In the genomic region with DNA sequence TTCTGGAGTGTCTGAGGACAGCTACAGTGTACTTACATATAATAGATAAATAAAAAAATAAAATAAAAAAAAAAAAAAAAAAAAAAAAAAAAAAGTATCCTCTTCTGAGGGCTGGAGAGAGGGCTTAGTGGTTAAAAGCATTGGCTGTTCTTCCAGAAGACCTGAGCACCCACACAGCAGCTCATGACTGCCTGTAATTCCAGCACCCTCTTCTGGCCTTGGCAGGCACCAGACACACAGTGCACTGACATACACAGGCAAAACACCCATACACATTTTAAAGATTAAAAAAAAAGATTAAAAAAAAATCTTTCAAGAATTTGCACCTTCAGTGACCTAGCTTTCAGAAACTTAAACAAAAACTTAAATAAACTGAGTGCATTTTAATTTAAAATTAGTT, we compare ENCODE assay signal across 24 mouse cellular contexts. TPM values are rescaled to one million over a fixed set of nuclear protein-coding genes. Genes with fewer than 3 reads are reported as not detected.
A peak's percentile ranks its signal among the peaks of the same experiment; 100 is the strongest.
DNase-seq lines count a peak whose midpoint lies in the region; ATAC-seq and TF ChIP-seq lines count a peak whose summit lies in the region.
"Had no signal": no experiment of that assay in that cellular context is flagged by ENCODE, and none has a peak within 500 bp of the region (broad histone marks: within the 10 kb centered on the region; RNA-seq: fewer than 3 reads in every experiment).

No protein-coding gene starts in this region.

- no peak for DNase-seq in forebrain, postnatal 0 days
- no peak for DNase-seq in layer of hippocampus, adult 2 months (ENCODE audit: low spot score in 2 of 2)
- DNase-seq in layer of hippocampus, adult 8-10 months (ENCODE audit: low spot score in 2 of 2) = no peak
- no peak for DNase-seq in liver, embryonic 14.5 days (ENCODE audit: low read depth in 3 of 3, low spot score in 3 of 3)
- no peak for DNase-seq in adrenal gland, postnatal 25 days
- DNase-seq: adrenal gland, adult 8-10 months; cerebellum, postnatal 36 days; kidney, adult 8-10 months; kidney, postnatal 4 days; right cerebral cortex, postnatal 25 days; thymus, adult 2 months had no signal

- H3K27me3 ChIP-seq in forebrain, postnatal 0 days (ENCODE audit: insufficient read depth, low read length) = no peaks in the 10 kb centered on the region
- no peaks in the 10 kb centered on the region for H3K27me3 ChIP-seq in forebrain, embryonic 15.5 days
- no peaks in the 10 kb centered on the region for H3K27me3 ChIP-seq in ES-Bruce4 (ENCODE audit: control insufficient read depth, insufficient read depth, low read length, poor library complexity, severe bottlenecking)
- no peaks in the 10 kb centered on the region for H3K27me3 ChIP-seq in liver, embryonic 14.5 days (ENCODE audit: control insufficient read depth, insufficient read depth, low read length)
- H3K27me3 ChIP-seq: forebrain, embryonic 12.5 days; heart, embryonic 12.5 days; hindbrain, embryonic 13.5 days; midbrain, embryonic 15.5 days; neural tube, embryonic 15.5 days had no signal

- no peak for TF ChIP-seq EP300 in ES-Bruce4 (IDR thresholded peaks at IDR 0.05; ENCODE audit: insufficient read depth, low read depth, low read length)
- TF ChIP-seq EP300 in liver, embryonic 14.5 days (IDR thresholded peaks at IDR 0.05; ENCODE audit: low read depth) = no peak

- peak; percentile 48 for TF ChIP-seq CTCF in forebrain, postnatal 0 days (IDR thresholded peaks at IDR 0.05; ENCODE audit: low read depth)
- TF ChIP-seq CTCF in layer of hippocampus, adult 2 months (conservative IDR thresholded peaks at IDR 0.05) = peak; percentile 51
- TF ChIP-seq CTCF in ES-Bruce4 (IDR thresholded peaks at IDR 0.05; ENCODE audit: low read depth, low read length) = peak; percentile 17
- peak; percentile 60 for TF ChIP-seq CTCF in liver, embryonic 14.5 days (IDR thresholded peaks at IDR 0.05; ENCODE audit: low read depth)

- no peaks in the 10 kb centered on the region for H3K36me3 ChIP-seq in forebrain, postnatal 0 days (ENCODE audit: insufficient read depth)
- H3K36me3 ChIP-seq in forebrain, embryonic 15.5 days = no peaks in the 10 kb centered on the region
- no peaks in the 10 kb centered on the region for H3K36me3 ChIP-seq in ES-Bruce4 (ENCODE audit: control insufficient read depth, insufficient read depth, low read length, poor library complexity, severe bottlenecking)
- H3K36me3 ChIP-seq in liver, embryonic 14.5 days (replicated peaks; ENCODE audit: control insufficient read depth, insufficient read depth, low read depth) = no peaks in the 10 kb centered on the region
- H3K36me3 ChIP-seq: forebrain, embryonic 12.5 days; heart, embryonic 12.5 days; hindbrain, embryonic 13.5 days; liver, embryonic 15.5 days; midbrain, embryonic 15.5 days; neural tube, embryonic 15.5 days had no signal

- H3K4me2 ChIP-seq in forebrain, postnatal 0 days (ENCODE audit: low read depth) = no peak overlapping the region
- no peak overlapping the region for H3K4me2 ChIP-seq in forebrain, embryonic 15.5 days (replicated peaks)
- H3K4me2 ChIP-seq in liver, embryonic 14.5 days (ENCODE audit: low read depth) = no peak overlapping the region
- H3K4me2 ChIP-seq: forebrain, embryonic 12.5 days; heart, embryonic 12.5 days; hindbrain, embryonic 13.5 days; liver, embryonic 15.5 days; midbrain, embryonic 15.5 days; neural tube, embryonic 15.5 days had no signal

- no peak for ATAC-seq in forebrain, postnatal 0 days
- no peak for ATAC-seq in forebrain, embryonic 15.5 days (replicated peaks)
- peak; percentile 55; the same call in 1 of the 2 replicates for ATAC-seq in liver, embryonic 14.5 days (ENCODE audit: insufficient read depth)
- ATAC-seq in frontal cortex, adult (ENCODE audit: low TSS enrichment) = no peak
- ATAC-seq: lung, postnatal 0 days; midbrain, embryonic 15.5 days had no signal

- H3K9me3 ChIP-seq in forebrain, postnatal 0 days (ENCODE audit: low read length) = no peaks in the 10 kb centered on the region
- H3K9me3 ChIP-seq in forebrain, embryonic 15.5 days = no peaks in the 10 kb centered on the region
- no peaks in the 10 kb centered on the region for H3K9me3 ChIP-seq in ES-Bruce4 (replicated peaks; ENCODE audit: control insufficient read depth, insufficient read depth, low read length, poor library complexity, severe bottlenecking)
- no peaks in the 10 kb centered on the region for H3K9me3 ChIP-seq in liver, embryonic 14.5 days (ENCODE audit: control insufficient read depth, low read length)
- H3K9me3 ChIP-seq: forebrain, embryonic 12.5 days; heart, embryonic 12.5 days; hindbrain, embryonic 13.5 days; liver, embryonic 15.5 days; midbrain, embryonic 15.5 days; neural tube, embryonic 15.5 days had no signal

- no peaks in the 10 kb centered on the region for H3K4me1 ChIP-seq in forebrain, postnatal 0 days (ENCODE audit: insufficient read depth)
- no peaks in the 10 kb centered on the region for H3K4me1 ChIP-seq in forebrain, embryonic 15.5 days
- no peaks in the 10 kb centered on the region for H3K4me1 ChIP-seq in ES-Bruce4 (ENCODE audit: control insufficient read depth, insufficient read depth, low read length)
- peaks cover 16 to 17% of the 10 kb centered on the region in 2 experiments for H3K4me1 ChIP-seq in liver, embryonic 14.5 days (replicated peaks; ENCODE audit: control insufficient read depth in 2 of 2, insufficient read depth in 2 of 2, low read length in 1 of 2)
- H3K4me1 ChIP-seq: forebrain, embryonic 12.5 days; heart, embryonic 12.5 days; hindbrain, embryonic 13.5 days; midbrain, embryonic 15.5 days; neural tube, embryonic 15.5 days had no signal

- no peak for TF ChIP-seq POLR2A in ES-Bruce4 (IDR thresholded peaks at IDR 0.05; ENCODE audit: insufficient read depth, low read length)

- H3K4me3 ChIP-seq in forebrain, postnatal 0 days (ENCODE audit: low read depth, low read length) = no peak overlapping the region
- H3K4me3 ChIP-seq in forebrain, embryonic 15.5 days = no peak overlapping the region
- no peak overlapping the region for H3K4me3 ChIP-seq in layer of hippocampus, adult 2 months
- H3K4me3 ChIP-seq in ES-Bruce4 (ENCODE audit: low read depth, low read length) = no peak overlapping the region
- H3K4me3 ChIP-seq in liver, embryonic 14.5 days (ENCODE audit: insufficient read depth in 1 of 2, low read depth in 2 of 2, low read length in 2 of 2) = no peak overlapping the region
- H3K4me3 ChIP-seq: forebrain, embryonic 12.5 days; heart, embryonic 12.5 days; hindbrain, embryonic 13.5 days; liver, embryonic 15.5 days; midbrain, embryonic 15.5 days; neural tube, embryonic 15.5 days had no signal

- no peak overlapping the region for H3K9ac ChIP-seq in forebrain, postnatal 0 days
- H3K9ac ChIP-seq in forebrain, embryonic 15.5 days (replicated peaks) = no peak overlapping the region
- no peak overlapping the region for H3K9ac ChIP-seq in ES-Bruce4 (ENCODE audit: low read depth, poor library complexity, severe bottlenecking)
- H3K9ac ChIP-seq in liver, embryonic 14.5 days (replicated peaks) = no peak overlapping the region
- H3K9ac ChIP-seq: forebrain, embryonic 12.5 days; heart, embryonic 12.5 days; hindbrain, embryonic 13.5 days; liver, embryonic 15.5 days; midbrain, embryonic 15.5 days; neural tube, embryonic 15.5 days had no signal

- no peak overlapping the region for H3K27ac ChIP-seq in forebrain, postnatal 0 days (ENCODE audit: low read depth, low read length)
- no peak overlapping the region for H3K27ac ChIP-seq in forebrain, embryonic 15.5 days (replicated peaks)
- H3K27ac ChIP-seq in layer of hippocampus, adult 2 months = no peak overlapping the region
- no peak overlapping the region for H3K27ac ChIP-seq in ES-Bruce4 (ENCODE audit: insufficient read depth, low read length)
- no peak overlapping the region for H3K27ac ChIP-seq in liver, embryonic 14.5 days
- H3K27ac ChIP-seq: forebrain, embryonic 12.5 days; hindbrain, embryonic 13.5 days; liver, embryonic 15.5 days; midbrain, embryonic 15.5 days; neural tube, embryonic 15.5 days had no signal

RNA-seq across cellular contexts. Expression of gene Msh4, which starts 19.6 kb away (rescaled TPM):
- 0.31 and 0.95 TPM in 2 replicates for total RNA-seq in forebrain, postnatal 0 days (2014; rRNA removed)
- 0.05 and 0.13 TPM in 2 replicates for polyA plus RNA-seq in forebrain, postnatal 0 days (2015; fragmentation: Nextera tagmentation; extraction: Ambion mirVana)
- 0.15 and 0.27 TPM in 2 replicates for polyA plus RNA-seq in forebrain, embryonic 15.5 days (2015; fragmentation: Nextera tagmentation; extraction: Ambion mirVana)
- under 1 TPM; 0.49 to 0.51 TPM for total RNA-seq in layer of hippocampus, adult 2 months (2021)
- under 1 TPM in 3 of 4 experiments, not detected in 1; 0.25 to 0.43 (median 0.40) TPM for total RNA-seq in layer of hippocampus, adult 8-10 months (2022)
- 1.8 and 1.9 TPM in 2 replicates for polyA plus RNA-seq in ES-Bruce4 (2011; ENCODE audit: insufficient read depth, insufficient read length, low read depth, missing spikeins)
- polyA plus RNA-seq in liver, embryonic 14.5 days (2012; rRNA removed) = 0.02 and 0.04 TPM in 2 replicates
- 0.05 and 0.06 TPM in 2 replicates for polyA plus RNA-seq in liver, embryonic 14.5 days (2014; fragmentation: Nextera tagmentation; extraction: Ambion mirVana)
- total RNA-seq in adrenal gland, postnatal 25 days (2021) = 0.33 and 0.38 TPM in 2 replicates

RNA-seq across cellular contexts. Expression of gene Rabggtb, which starts 26.5 kb away (rescaled TPM):
- total RNA-seq in forebrain, postnatal 0 days (2014; rRNA removed) = 69.9 and 71.2 TPM in 2 replicates
- polyA plus RNA-seq in forebrain, postnatal 0 days (2015; fragmentation: Nextera tagmentation; extraction: Ambion mirVana) = 56.9 and 58.3 TPM in 2 replicates
- polyA plus RNA-seq in forebrain, embryonic 15.5 days (2015; fragmentation: Nextera tagmentation; extraction: Ambion mirVana) = 44.0 and 47.0 TPM in 2 replicates
- 10 to 100 TPM; 68.7 to 72.6 TPM for total RNA-seq in layer of hippocampus, adult 2 months (2021)
- total RNA-seq in layer of hippocampus, adult 8-10 months (2022) = 10 to 100 TPM; 67.7 to 75.4 (median 69.2) TPM
- 140 and 143 TPM in 2 replicates for polyA plus RNA-seq in ES-Bruce4 (2011; ENCODE audit: insufficient read depth, insufficient read length, low read depth, missing spikeins)
- 80.9 and 85.5 TPM in 2 replicates for polyA plus RNA-seq in liver, embryonic 14.5 days (2012; rRNA removed)
- polyA plus RNA-seq in liver, embryonic 14.5 days (2014; fragmentation: Nextera tagmentation; extraction: Ambion mirVana) = 45.5 and 52.4 TPM in 2 replicates
- 78.1 and 98.5 TPM in 2 replicates for total RNA-seq in adrenal gland, postnatal 25 days (2021)

RNA-seq across cellular contexts. Expression of gene Asb17, which starts 42.3 kb away (rescaled TPM):
- not detected in 2 replicates for total RNA-seq in forebrain, postnatal 0 days (2014; rRNA removed)
- polyA plus RNA-seq in forebrain, postnatal 0 days (2015; fragmentation: Nextera tagmentation; extraction: Ambion mirVana) = not detected in 2 replicates
- 0.10 TPM in 1 of 2 replicates, not detected in the other for polyA plus RNA-seq in forebrain, embryonic 15.5 days (2015; fragmentation: Nextera tagmentation; extraction: Ambion mirVana)
- not detected for total RNA-seq in layer of hippocampus, adult 2 months (2021)
- total RNA-seq in layer of hippocampus, adult 8-10 months (2022) = not detected
- polyA plus RNA-seq in ES-Bruce4 (2011; ENCODE audit: insufficient read depth, insufficient read length, low read depth, missing spikeins) = not detected in 2 replicates
- 0.88 and 1.4 TPM in 2 replicates for polyA plus RNA-seq in liver, embryonic 14.5 days (2012; rRNA removed)
- 3.9 and 5.8 TPM in 2 replicates for polyA plus RNA-seq in liver, embryonic 14.5 days (2014; fragmentation: Nextera tagmentation; extraction: Ambion mirVana)
- not detected in 2 replicates for total RNA-seq in adrenal gland, postnatal 25 days (2021)
- total RNA-seq: adrenal gland, adult 8-10 months; gastrocnemius, postnatal 4 days; heart, postnatal 25 days; layer of hippocampus, postnatal 14 days had no signal
- polyA plus RNA-seq: forebrain, embryonic 12.5 days; lung, postnatal 0 days; neural tube, embryonic 15.5 days; thymus, adult 2 months had no signal

RNA-seq across cellular contexts. Expression of gene Acadm, which starts 58.1 kb away (rescaled TPM):
- 31.5 and 32.4 TPM in 2 replicates for total RNA-seq in forebrain, postnatal 0 days (2014; rRNA removed)
- polyA plus RNA-seq in forebrain, postnatal 0 days (2015; fragmentation: Nextera tagmentation; extraction: Ambion mirVana) = 39.7 and 40.1 TPM in 2 replicates
- 38.9 and 41.4 TPM in 2 replicates for polyA plus RNA-seq in forebrain, embryonic 15.5 days (2015; fragmentation: Nextera tagmentation; extraction: Ambion mirVana)
- total RNA-seq in layer of hippocampus, adult 2 months (2021) = 10 to 100 TPM; 41.5 to 53.9 TPM
- 10 to 100 TPM; 42.0 to 60.0 (median 46.9) TPM for total RNA-seq in layer of hippocampus, adult 8-10 months (2022)
- polyA plus RNA-seq in ES-Bruce4 (2011; ENCODE audit: insufficient read depth, insufficient read length, low read depth, missing spikeins) = 88.7 and 105 TPM in 2 replicates
- 38.8 and 42.1 TPM in 2 replicates for polyA plus RNA-seq in liver, embryonic 14.5 days (2012; rRNA removed)
- 57.0 and 60.3 TPM in 2 replicates for polyA plus RNA-seq in liver, embryonic 14.5 days (2014; fragmentation: Nextera tagmentation; extraction: Ambion mirVana)
- 686 and 739 TPM in 2 replicates for total RNA-seq in adrenal gland, postnatal 25 days (2021)
